28 mouse cellular contexts compared by ENCODE assay signal in the genomic region with DNA sequence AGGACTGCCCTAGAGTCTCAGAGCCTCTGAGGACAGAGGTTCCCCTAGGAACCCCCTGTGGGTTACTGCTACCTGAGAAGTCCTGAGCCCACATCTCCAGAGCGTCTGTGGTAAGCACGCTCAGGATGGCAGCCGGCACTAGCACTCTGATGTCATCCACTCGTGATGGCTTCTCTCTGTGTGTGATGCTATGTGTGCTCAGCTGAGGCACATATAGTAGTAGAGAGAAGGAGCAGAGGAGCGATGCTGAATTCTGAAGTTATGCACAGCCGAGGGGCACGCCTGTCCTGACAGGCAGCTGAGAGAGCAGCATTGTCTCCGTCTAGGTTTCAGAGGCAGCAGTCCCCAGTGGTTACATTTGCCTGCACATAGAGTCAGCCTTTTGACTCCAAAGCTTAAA. TPM values are rescaled to one million over a fixed set of nuclear protein-coding genes. Genes with fewer than 3 reads are reported as not detected.
DNase-seq lines count a peak whose midpoint lies in the region; ATAC-seq and TF ChIP-seq lines count a peak whose summit lies in the region.
"Had no signal": no experiment of that assay in that cellular context is flagged by ENCODE, and none has a peak within 500 bp of the region (broad histone marks: within the 10 kb centered on the region; RNA-seq: fewer than 3 reads in every experiment).

No protein-coding gene starts in this region.

- H3K36me3 ChIP-seq in embryonic facial prominence, embryonic 14.5 days (ENCODE audit: control insufficient read depth, insufficient read depth, low read length): no peaks in the 10 kb centered on the region
- H3K36me3 ChIP-seq in embryonic facial prominence, embryonic 10.5 days (replicated peaks): no peaks in the 10 kb centered on the region
- peaks cover 24% of the 10 kb centered on the region for H3K36me3 ChIP-seq in thymus, adult 2 months (ENCODE audit: control insufficient read depth, insufficient read depth, low read length)
- H3K36me3 ChIP-seq: embryonic facial prominence, embryonic 15.5 days; G1E; heart, embryonic 15.5 days; hindbrain, embryonic 15.5 days; intestine, embryonic 15.5 days; lung, embryonic 15.5 days; midbrain, embryonic 15.5 days had no signal

- H3K4me3 ChIP-seq in embryonic facial prominence, embryonic 14.5 days (ENCODE audit: low read depth, low read length): no peak overlapping the region
- no peak overlapping the region for H3K4me3 ChIP-seq in embryonic facial prominence, embryonic 10.5 days
- H3K4me3 ChIP-seq in thymus, adult 2 months (ENCODE audit: control insufficient read depth, insufficient read depth, low read length): no peak overlapping the region
- H3K4me3 ChIP-seq: embryonic facial prominence, embryonic 15.5 days; heart, adult 2 months; heart, embryonic 15.5 days; hindbrain, embryonic 15.5 days; intestine, embryonic 15.5 days; lung, embryonic 15.5 days; midbrain, embryonic 15.5 days had no signal

- H3K27ac ChIP-seq in embryonic facial prominence, embryonic 14.5 days (replicated peaks; ENCODE audit: low read depth, low read length): no peak overlapping the region
- no peak overlapping the region for H3K27ac ChIP-seq in embryonic facial prominence, embryonic 10.5 days (replicated peaks)
- H3K27ac ChIP-seq in thymus, adult 2 months (ENCODE audit: control insufficient read depth, insufficient read depth, low read length): peak overlapping the region; percentile 97
- H3K27ac ChIP-seq: embryonic facial prominence, embryonic 15.5 days; heart, adult 2 months; heart, embryonic 15.5 days; hindbrain, embryonic 15.5 days; intestine, embryonic 15.5 days; liver, embryonic 14.5 days; lung, embryonic 15.5 days; midbrain, embryonic 15.5 days had no signal

- no peaks in the 10 kb centered on the region for H3K27me3 ChIP-seq in embryonic facial prominence, embryonic 14.5 days (replicated peaks; ENCODE audit: control insufficient read depth, insufficient read depth, low read length)
- H3K27me3 ChIP-seq in embryonic facial prominence, embryonic 10.5 days (replicated peaks; ENCODE audit: low read depth, poor library complexity, severe bottlenecking): no peaks in the 10 kb centered on the region
- H3K27me3 ChIP-seq in thymus, adult 2 months (ENCODE audit: control insufficient read depth, insufficient read depth, low read length): no peaks in the 10 kb centered on the region
- H3K27me3 ChIP-seq: embryonic facial prominence, embryonic 15.5 days; heart, embryonic 15.5 days; hindbrain, embryonic 15.5 days; intestine, embryonic 15.5 days; lung, embryonic 15.5 days; midbrain, embryonic 15.5 days; Patski had no signal

- no peaks in the 10 kb centered on the region for H3K4me1 ChIP-seq in embryonic facial prominence, embryonic 14.5 days (ENCODE audit: control insufficient read depth, insufficient read depth, low read length)
- H3K4me1 ChIP-seq in embryonic facial prominence, embryonic 10.5 days: no peaks in the 10 kb centered on the region
- peaks cover 79% of the 10 kb centered on the region for H3K4me1 ChIP-seq in thymus, adult 2 months (replicated peaks; ENCODE audit: control insufficient read depth, insufficient read depth, low read length)
- H3K4me1 ChIP-seq: embryonic facial prominence, embryonic 15.5 days; heart, embryonic 15.5 days; hindbrain, embryonic 15.5 days; intestine, embryonic 15.5 days; lung, embryonic 15.5 days; midbrain, embryonic 15.5 days had no signal

- H3K4me2 ChIP-seq in embryonic facial prominence, embryonic 14.5 days (ENCODE audit: low read depth, low read length): no peak overlapping the region
- H3K4me2 ChIP-seq: embryonic facial prominence, embryonic 15.5 days; heart, embryonic 15.5 days; hindbrain, embryonic 15.5 days; intestine, embryonic 15.5 days; lung, embryonic 15.5 days; midbrain, embryonic 15.5 days had no signal

- TF ChIP-seq POLR2A in thymus, adult 2 months (IDR thresholded peaks at IDR 0.05; ENCODE audit: control insufficient read depth, extremely low read depth, insufficient read depth, low read length, poor library complexity): no peak

- DNase-seq in embryonic facial prominence, embryonic 14.5 days (ENCODE audit: low spot score): peak; percentile 28
- DNase-seq in embryonic facial prominence, embryonic 10.5 days (ENCODE audit: low spot score): no peak
- peak; percentile 40 for DNase-seq in thymus, adult 2 months
- no peak for DNase-seq in thymus, adult 18-20 months
- DNase-seq in thymus, postnatal 10 days (ENCODE audit: low spot score in 2 of 2): peak; percentile 33 to 51
- no peak for DNase-seq in spleen, adult 12 weeks (ENCODE audit: low spot score)
- no peak for DNase-seq in heart, adult 8-10 months (ENCODE audit: low spot score)
- DNase-seq in left cerebral cortex, adult 8-10 months (ENCODE audit: low spot score in 2 of 2): no peak
- DNase-seq: adrenal gland, adult 8-10 months; cerebellum, adult 18-20 months; cerebellum, postnatal 25 days; embryo, embryonic 11 days; gastrocnemius, postnatal 25 days; heart, adult 2 months; heart, postnatal 36 days; kidney, postnatal 25 days; lung, postnatal 36 days had no signal

- no peaks in the 10 kb centered on the region for H3K9me3 ChIP-seq in embryonic facial prominence, embryonic 14.5 days (ENCODE audit: control insufficient read depth, low read length)
- no peaks in the 10 kb centered on the region for H3K9me3 ChIP-seq in embryonic facial prominence, embryonic 10.5 days
- H3K9me3 ChIP-seq: embryonic facial prominence, embryonic 15.5 days; heart, embryonic 15.5 days; hindbrain, embryonic 15.5 days; intestine, embryonic 15.5 days; lung, embryonic 15.5 days; midbrain, embryonic 15.5 days had no signal

- TF ChIP-seq CTCF in thymus, adult 2 months (IDR thresholded peaks at IDR 0.05; ENCODE audit: borderline replicate concordance, control insufficient read depth, extremely low read depth, insufficient read depth, low read length, poor library complexity): no peak

- WGBS in embryonic facial prominence, embryonic 14.5 days: 66% methylated on average over 7 of the region's 8 CpGs
- WGBS in embryonic facial prominence, embryonic 10.5 days: 75% methylated on average over 8 of the region's 8 CpGs
- 34% methylated on average over 8 of the region's 8 CpGs for WGBS in thymus, adult 2 months

- no peak for ATAC-seq in embryonic facial prominence, embryonic 14.5 days (ENCODE audit: low read depth)
- ATAC-seq: forebrain, embryonic 14.5 days; intestine, embryonic 15.5 days; midbrain, embryonic 15.5 days; Patski had no signal

- no peak overlapping the region for H3K9ac ChIP-seq in embryonic facial prominence, embryonic 14.5 days (ENCODE audit: low read depth, low read length)
- H3K9ac ChIP-seq: embryonic facial prominence, embryonic 15.5 days; heart, embryonic 15.5 days; hindbrain, embryonic 15.5 days; intestine, embryonic 15.5 days; liver, embryonic 14.5 days; lung, embryonic 15.5 days; midbrain, embryonic 15.5 days had no signal

RNA-seq across cellular contexts. Expression of a gene that starts 12.6 kb away (rescaled TPM):
- 13.5 and 21.7 TPM in 2 replicates for polyA plus RNA-seq in embryonic facial prominence, embryonic 14.5 days (2014; fragmentation: Nextera tagmentation; extraction: Ambion mirVana)
- 0.47 and 0.61 TPM in 2 replicates for polyA plus RNA-seq in embryonic facial prominence, embryonic 10.5 days (2016; fragmentation: Nextera tagmentation; extraction: Ambion mirVana)
- 261 and 288 TPM in 2 replicates for polyA plus RNA-seq in thymus, adult 2 months (2012; rRNA removed)
- total RNA-seq in heart, adult 8-10 months (2022): 1 to 10 TPM; 3.4 to 5.1 (median 4.5) TPM
- total RNA-seq in left cerebral cortex, adult 8-10 months (2022): 10 to 100 TPM; 50.9 to 58.7 (median 52.5) TPM
- polyA plus RNA-seq: Patski had no signal

RNA-seq across cellular contexts. Expression of a gene that starts 47.3 kb away (rescaled TPM):
- 0.85 and 1.1 TPM in 2 replicates for polyA plus RNA-seq in embryonic facial prominence, embryonic 14.5 days (2014; fragmentation: Nextera tagmentation; extraction: Ambion mirVana)
- polyA plus RNA-seq in embryonic facial prominence, embryonic 10.5 days (2016; fragmentation: Nextera tagmentation; extraction: Ambion mirVana): 0.87 and 1.2 TPM in 2 replicates
- 0.27 and 0.70 TPM in 2 replicates for polyA plus RNA-seq in thymus, adult 2 months (2012; rRNA removed)
- total RNA-seq in heart, adult 8-10 months (2022): not detected
- not detected for total RNA-seq in left cerebral cortex, adult 8-10 months (2022)
- total RNA-seq: adrenal gland, adult 8-10 months; gastrocnemius, postnatal 25 days; heart, adult 2 months; heart, postnatal 36 days; left cerebral cortex, postnatal 36 days had no signal
- polyA plus RNA-seq: G1E; heart, adult 2 months had no signal

RNA-seq across cellular contexts. Expression of a gene that starts 57.9 kb away (rescaled TPM):
- 70.2 and 78.7 TPM in 2 replicates for polyA plus RNA-seq in embryonic facial prominence, embryonic 14.5 days (2014; fragmentation: Nextera tagmentation; extraction: Ambion mirVana)
- 87.6 and 100 TPM in 2 replicates for polyA plus RNA-seq in embryonic facial prominence, embryonic 10.5 days (2016; fragmentation: Nextera tagmentation; extraction: Ambion mirVana)
- 32.5 and 36.7 TPM in 2 replicates for polyA plus RNA-seq in thymus, adult 2 months (2012; rRNA removed)
- total RNA-seq in heart, adult 8-10 months (2022): 10 to 100 TPM; 39.6 to 52.2 (median 45.2) TPM
- 10 to 100 TPM; 48.2 to 54.9 (median 51.6) TPM for total RNA-seq in left cerebral cortex, adult 8-10 months (2022)

Comparison
In these comparisons a context has a peak if more than half of its experiments do, and no peak if none do; other contexts are left out.
1. DNase-seq: peak in embryonic facial prominence, embryonic 14.5 days (single experiment), thymus, adult 2 months (single experiment) and thymus, postnatal 10 days (2 of 2); none in embryonic facial prominence, embryonic 10.5 days (single experiment), thymus, adult 18-20 months (0 of 2), spleen, adult 12 weeks (single experiment), heart, adult 8-10 months (single experiment) and left cerebral cortex, adult 8-10 months (0 of 2).